Mouse (Mus musculus) liver, postnatal 0 days (tissue): Measurements from ENCODE around the gene Ppp2r5b. TPM values are rescaled to one million over a fixed set of nuclear protein-coding genes. Genes with fewer than 3 reads are reported as not detected.
A peak's percentile ranks its signal among the peaks of the same experiment; 100 is the strongest.

ENCODE experiments used
- ATAC-seq: fragments of 200-750 bp; cut with Nextera tagmentation; 2 replicates; pipeline ENCODE4 v1.8.0; 2017; ENCODE audit warnings: mild to moderate bottlenecking, moderate library complexity
- DNase-seq: peaks from one replicate; pipeline ENCODE4 v3.0.0-alpha.2; 2016
- H3K27ac ChIP-seq: fragments of 300-500 bp; sonication (generic); 2 replicates; pipeline ENCODE4 v1.5.1; 2014; ENCODE audit warnings: antibody characterized with exemption, moderate library complexity, mild to moderate bottlenecking, low read depth
- H3K27me3 ChIP-seq: fragments of 300-500 bp; sonication (generic); 2 replicates; pipeline ENCODE4 v1.6.1; 2014; ENCODE audit warnings: low read length, control low read depth, mixed read lengths; ENCODE audit not compliant: insufficient read depth
- H3K36me3 ChIP-seq: fragments of 300-500 bp; sonication (generic); replicated peaks from 2 replicates; pipeline ENCODE4 v1.6.1; 2014; ENCODE audit warnings: mild to moderate bottlenecking, control low read depth, low read length, moderate library complexity, mixed read lengths; ENCODE audit not compliant: insufficient read depth
- H3K4me1 ChIP-seq: fragments of 300-500 bp; sonication (generic); 2 replicates; pipeline ENCODE4 v1.6.1; 2014; ENCODE audit warnings: antibody characterized with exemption, mild to moderate bottlenecking, control low read depth; ENCODE audit not compliant: insufficient read depth
- H3K4me2 ChIP-seq: fragments of 300-500 bp; sonication (generic); 2 replicates; pipeline ENCODE4 v1.6.1; 2014; ENCODE audit warnings: low read depth, mild to moderate bottlenecking, low read length, moderate library complexity, mixed read lengths
- H3K4me3 ChIP-seq: fragments of 300-500 bp; sonication (generic); 2 replicates; pipeline ENCODE4 v1.5.1; 2014; ENCODE audit warnings: low read depth, low read length
- H3K9ac ChIP-seq: fragments of 300-500 bp; sonication (generic); replicated peaks from 2 replicates; pipeline ENCODE4 v1.6.1; 2014; ENCODE audit warnings: mild to moderate bottlenecking, moderate library complexity
- H3K9me3 ChIP-seq: fragments of 300-500 bp; sonication (generic); 2 replicates; pipeline ENCODE4 v1.6.1; 2016; ENCODE audit warnings: mild to moderate bottlenecking, control low read depth, low read length, mixed read lengths
- CTCF ChIP-seq: sonication (generic); IDR thresholded peaks from 2 replicates; pipeline ENCODE4 v1.5.1; 2016; ENCODE audit warnings: antibody characterized with exemption, low read depth
- EP300 ChIP-seq: IDR thresholded peaks from 2 replicates; pipeline ENCODE4 v1.6.1; 2016; ENCODE audit warnings: antibody characterized with exemption, low read depth, mild to moderate bottlenecking
- WGBS: fragments of 180-500 bp; shearing (Covaris S2); extraction: QIAGEN DNeasy Blood & Tissue Kit; methylation state at CpG from one replicate; pipeline ENCODE4 v1.1.7; 2014; ENCODE audit not compliant: insufficient replicate concordance; 5-methylcytosine and 5-hydroxymethylcytosine counted together
- polyA plus RNA-seq: library from polyadenylated mRNA; unstranded; fragments of >200 nt; fragmentation: Nextera tagmentation; extraction: Ambion mirVana; gene quantifications from 2 replicates; pipeline ENCODE4 v1.2.1, GENCODE M21; 2015

The Ppp2r5b gene
- polyA plus RNA-seq, 1 experiment from 2014 or later = 3.8 TPM

- Histone ChIP-seq H3K27ac (no peak overlapping the region), H3K9ac (no peak overlapping the region), H3K4me2 (no peak overlapping the region), H3K27me3 (no peaks in the 10 kb centered on the region), H3K4me3 (no peak overlapping the region), H3K9me3 (no peaks in the 10 kb centered on the region), H3K4me1 (peaks cover 10% of the 10 kb centered on the region), H3K36me3 (peaks cover 75% of the 10 kb centered on the region)
- DNase-seq (no peak), ATAC-seq (no peak)
- TF ChIP-seq EP300 = no peak
- TF ChIP-seq CTCF = no peak
- 89% methylated on average over 29 of the region's 29 CpGs for WGBS
Measured at GRCm38 (mm10) chr19:6247526-6248300, 12.0 kb upstream of the Ppp2r5b start.

GRCm38 (mm10) chr19:6245806-6246205 lies 10.1 kb upstream of the Ppp2r5b start:
- no peak for DNase-seq
- 75% methylated on average over 1 of the region's 1 CpGs for WGBS
- Histone ChIP-seq H3K27ac (no peak overlapping the region), H3K4me2 (no peak overlapping the region), H3K4me3 (no peak overlapping the region), H3K9ac (no peak overlapping the region), H3K4me1 (peaks cover 16% of the 10 kb centered on the region), H3K27me3 (no peaks in the 10 kb centered on the region), H3K36me3 (peaks cover 57% of the 10 kb centered on the region), H3K9me3 (no peaks in the 10 kb centered on the region)
- ATAC-seq = no peak
- TF ChIP-seq CTCF (no peak), EP300 (no peak)

- peaks cover 41% of the 10 kb centered on the region for H3K36me3 ChIP-seq
- no peak for TF ChIP-seq CTCF
- no peak for TF ChIP-seq EP300
- peak overlapping the region; percentile 82; the same call in 1 of the 2 replicates for H3K4me3 ChIP-seq
- peak overlapping the region; percentile 98 for H3K27ac ChIP-seq
- WGBS = 76% methylated on average over 5 of the region's 5 CpGs
- DNase-seq (no peak), ATAC-seq (no peak)
- peaks cover 32% of the 10 kb centered on the region for H3K4me1 ChIP-seq
- no peaks in the 10 kb centered on the region for H3K27me3 ChIP-seq
- H3K9ac ChIP-seq = peak overlapping the region; percentile 93
- H3K4me2 ChIP-seq = peak overlapping the region; percentile 78
- H3K9me3 ChIP-seq = no peaks in the 10 kb centered on the region
Measured at GRCm38 (mm10) chr19:6243226-6243625, 7.6 kb upstream of the Ppp2r5b start.

GRCm38 (mm10) chr19:6242281-6242680 lies 6.6 kb upstream of the Ppp2r5b start:
- Histone ChIP-seq H3K36me3 (peaks cover 31% of the 10 kb centered on the region), H3K9me3 (no peaks in the 10 kb centered on the region), H3K4me1 (peaks cover 32% of the 10 kb centered on the region), H3K27me3 (no peaks in the 10 kb centered on the region), H3K27ac (peak overlapping the region; percentile 98), H3K9ac (peak overlapping the region; percentile 93), H3K4me3 (peak overlapping the region; percentile 82), H3K4me2 (peak overlapping the region; percentile 78)
- peak; percentile 83 for DNase-seq
- WGBS = 0% methylated on average over 4 of the region's 4 CpGs
- peak; percentile 65 for ATAC-seq
- TF ChIP-seq EP300 (no peak), CTCF (no peak)

GRCm38 (mm10) chr19:6241274-6242107 lies 5.8 kb upstream of the Ppp2r5b start, which contains the start of gene Atg2a:
TSS of gene Atg2a (plus strand) at chr19:6241668.
- H3K36me3 ChIP-seq = peaks cover 24% of the 10 kb centered on the region
- H3K4me2 ChIP-seq = peak within 1 kb of the TSS; percentile 78
- peak; percentile 76; the same call in 1 of the 2 replicates for TF ChIP-seq EP300
- TF ChIP-seq CTCF = no peak; the same call in 1 of the 2 replicates
- ATAC-seq (peak; percentile 92), DNase-seq (peak; percentile 99)
- H3K9ac ChIP-seq = peak within 1 kb of the TSS; percentile 93
- 1% methylated on average over 53 of the region's 55 CpGs for WGBS
- H3K9me3 ChIP-seq = no peaks in the 10 kb centered on the region
- no peaks in the 10 kb centered on the region for H3K27me3 ChIP-seq
- peak within 1 kb of the TSS; percentile 82 for H3K4me3 ChIP-seq
- H3K4me1 ChIP-seq = peaks cover 37% of the 10 kb centered on the region
- peak within 1 kb of the TSS; percentile 98 for H3K27ac ChIP-seq

- DNase-seq (no peak), ATAC-seq (no peak)
- Histone ChIP-seq H3K4me1 (peaks cover 40% of the 10 kb centered on the region), H3K27me3 (no peaks in the 10 kb centered on the region), H3K4me2 (peak overlapping the region; percentile 45), H3K9ac (no peak overlapping the region; the same call in 1 of the 2 replicates), H3K36me3 (peaks cover 16% of the 10 kb centered on the region; the same call in 1 of the 2 replicates), H3K4me3 (peak overlapping the region; percentile 22), H3K9me3 (no peaks in the 10 kb centered on the region), H3K27ac (peak overlapping the region; percentile 75)
- no peak for TF ChIP-seq EP300
- no peak for TF ChIP-seq CTCF
- 44% methylated on average over 5 of the region's 5 CpGs for WGBS
Measured at GRCm38 (mm10) chr19:6240725-6241124, 5.1 kb upstream of the Ppp2r5b start.
